Mouse (Mus musculus) urinary bladder, adult 2 months (tissue): Measurements from ENCODE around the gene Hspb7. TPM values are rescaled to one million over a fixed set of nuclear protein-coding genes. Genes with fewer than 3 reads are reported as not detected.

Experiments
- DNase-seq: peaks from one replicate; pipeline ENCODE4 v3.0.0; 2022; ENCODE audit warnings: low spot score
- polyA plus RNA-seq: library from polyadenylated mRNA; depleted of rRNA; stranded (reverse); fragments of >200 nt; gene quantifications from 2 replicates; pipeline ENCODE4 v1.2.3, GENCODE M21; 2012; rRNA removed

Hspb7 gene
- polyA plus RNA-seq = 30.6 and 48.4 TPM in 2 replicates

DNA sequence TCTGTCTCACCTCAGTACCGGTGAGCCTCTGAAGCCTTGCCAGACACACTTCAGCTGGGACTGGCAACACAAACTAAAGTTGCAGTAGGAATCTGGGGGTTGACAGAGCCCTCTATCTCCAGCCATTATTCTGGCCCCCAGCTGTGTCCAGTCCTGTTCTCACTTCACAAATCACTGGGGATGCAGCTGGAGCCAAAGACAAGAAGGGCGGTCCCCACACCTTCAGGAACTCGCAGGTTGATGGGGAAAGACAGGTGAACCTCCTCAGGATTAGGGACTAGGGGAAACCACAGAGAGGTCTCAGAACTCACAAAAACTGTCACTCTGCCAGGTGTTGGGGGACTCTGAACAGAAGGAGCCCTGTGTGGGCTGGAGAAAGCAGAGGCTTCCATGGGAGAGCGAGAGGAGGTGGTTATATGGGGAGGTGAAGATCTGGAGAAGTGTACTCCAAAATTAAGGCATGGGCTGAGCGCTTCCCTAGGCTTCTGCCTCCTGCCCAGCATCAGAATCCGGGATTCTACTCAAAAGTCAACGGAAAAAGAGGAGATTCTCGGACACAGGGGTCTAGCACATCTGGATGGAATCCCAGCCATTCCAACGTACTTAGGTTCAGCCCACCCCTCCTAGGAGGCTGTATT is at the start of gene Hspb7:
TSS of gene Hspb7 (plus strand) at position 588 of the 638 bp plus-strand sequence.
- DNase-seq = no peak

DNA sequence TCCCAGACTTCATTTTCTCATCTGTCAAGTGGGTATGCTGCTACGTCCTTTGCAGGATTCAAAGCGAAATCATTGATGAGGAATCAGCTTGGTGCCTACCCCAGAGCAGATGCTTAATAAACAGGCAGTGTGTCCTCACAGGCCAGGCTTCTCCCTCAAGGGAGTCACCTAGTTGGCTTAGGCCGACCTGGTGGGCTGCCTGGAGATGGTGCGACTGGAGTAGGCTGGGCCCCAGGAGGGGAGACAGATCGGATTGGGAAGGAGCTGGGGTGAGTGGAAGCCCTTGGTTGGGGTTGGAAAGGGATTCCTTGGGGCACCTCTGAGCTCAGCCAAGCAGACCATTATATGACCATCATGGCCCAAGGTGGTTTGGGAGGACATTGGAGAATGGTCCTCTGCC is 48.2 kb upstream of the Hspb7 start:
- no peak for DNase-seq

DNA sequence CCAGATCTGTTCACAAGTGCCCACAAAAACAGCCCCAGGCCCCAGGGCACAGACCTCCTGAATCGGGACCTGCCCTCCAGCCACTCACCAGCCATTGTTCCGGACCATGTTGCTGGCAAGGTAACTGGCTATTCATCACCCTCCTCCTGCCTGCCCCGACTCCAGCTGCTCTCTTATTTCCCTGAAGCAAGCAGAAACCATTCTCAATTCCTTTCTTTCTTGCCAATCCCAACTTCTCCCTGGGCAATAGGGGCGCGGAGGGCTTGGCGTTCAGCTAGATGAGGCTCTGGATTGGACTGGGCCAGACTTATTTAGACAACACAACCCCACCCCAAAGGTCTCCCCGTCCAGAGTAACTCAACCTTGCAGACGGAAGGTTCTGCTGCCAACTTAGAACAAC is 40.9 kb upstream of the Hspb7 start:
- no peak for DNase-seq

DNA sequence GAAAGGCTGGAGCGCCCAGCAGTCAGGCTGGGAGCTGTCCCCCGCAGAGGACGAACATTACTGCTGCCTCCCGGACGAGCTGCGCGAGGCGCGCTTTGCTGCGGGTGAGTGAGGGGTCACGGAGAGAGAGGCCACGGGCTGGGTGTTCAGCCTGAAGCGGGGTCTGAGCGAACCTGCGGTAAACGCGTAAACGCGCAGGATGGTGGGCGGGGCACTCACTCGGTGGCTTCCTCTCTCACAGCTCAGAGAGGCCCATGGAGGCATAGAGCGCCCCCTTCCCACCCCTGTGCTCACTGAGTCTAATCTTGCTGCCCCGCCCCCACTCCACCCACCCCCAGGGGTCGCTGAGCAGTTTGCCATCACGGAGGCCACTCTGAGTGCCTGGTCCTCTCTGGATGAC is 38.2 kb upstream of the Hspb7 start:
- DNase-seq = no peak

DNA sequence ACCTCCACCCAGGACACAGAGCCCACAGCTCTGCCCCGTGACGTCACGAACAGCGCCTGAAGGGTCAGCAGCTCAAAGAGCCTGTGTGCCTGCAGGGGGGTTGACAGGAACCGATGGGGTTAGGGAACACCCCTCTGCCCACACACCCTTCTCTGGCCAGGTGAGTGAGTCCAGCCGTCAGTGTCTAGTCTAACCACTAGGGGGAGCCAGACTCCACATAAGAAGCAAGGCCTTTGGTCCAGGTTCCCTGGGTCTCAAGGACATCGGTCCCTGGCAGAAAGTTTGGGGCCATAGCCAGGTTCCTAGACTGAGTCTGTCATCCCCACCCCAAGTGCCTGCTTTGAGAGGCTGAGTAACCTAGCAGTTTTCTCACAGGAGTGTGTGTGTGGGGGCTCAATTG is 35.3 kb upstream of the Hspb7 start:
- no peak for DNase-seq

DNA sequence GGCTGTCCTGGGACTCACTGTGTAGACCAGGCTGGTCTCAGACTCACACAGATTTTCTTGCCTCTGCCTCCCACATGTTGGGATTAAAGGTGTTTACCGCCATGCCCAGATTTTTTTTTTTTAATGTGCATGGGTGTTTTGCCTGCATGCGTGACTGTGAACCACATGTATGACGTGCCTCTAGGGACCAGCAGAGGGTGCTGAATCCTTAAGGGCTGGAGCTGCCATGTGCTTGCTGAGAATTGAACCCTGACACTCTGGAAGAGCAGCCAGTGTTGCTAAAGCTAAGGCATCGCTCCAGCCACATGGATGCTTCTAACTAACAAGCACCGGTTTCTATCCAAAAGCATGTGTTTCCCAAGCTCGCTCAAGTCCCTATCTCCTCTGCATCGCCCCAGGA is 34.4 kb upstream of the Hspb7 start:
- no peak for DNase-seq

DNA sequence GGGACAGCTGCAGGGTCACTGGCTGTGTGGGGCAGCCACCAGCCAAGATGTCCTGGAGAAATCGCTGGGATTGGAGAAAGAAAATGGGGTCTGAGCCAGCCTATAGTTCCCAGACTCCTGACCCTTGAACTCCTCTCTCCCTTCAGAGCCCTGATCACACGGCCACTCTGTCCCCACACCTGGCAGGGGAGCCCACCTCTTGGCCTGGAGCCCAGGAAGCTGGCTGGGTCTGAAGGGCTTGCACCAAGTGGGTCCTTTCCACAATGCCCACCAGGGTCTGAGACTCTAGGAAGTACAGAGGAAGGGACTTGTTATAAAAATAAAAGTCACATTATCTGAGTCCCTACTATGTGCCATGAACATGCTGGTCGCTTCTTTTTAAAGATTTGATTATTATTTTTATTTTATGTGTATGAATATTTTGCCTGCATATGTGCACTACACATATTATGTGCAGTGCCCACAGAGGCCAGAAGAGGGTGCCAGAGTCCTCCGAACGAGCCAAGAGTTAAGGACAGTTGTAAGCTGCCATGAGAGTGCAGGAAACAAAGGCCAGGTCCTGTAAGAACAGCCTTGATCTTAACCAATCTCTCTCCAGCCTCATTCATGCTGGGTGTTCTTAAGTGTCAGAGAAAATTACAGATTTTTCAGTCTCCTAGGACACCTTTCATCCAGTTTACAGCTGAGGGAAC is 33.3 kb upstream of the Hspb7 start:
- no peak for DNase-seq

DNA sequence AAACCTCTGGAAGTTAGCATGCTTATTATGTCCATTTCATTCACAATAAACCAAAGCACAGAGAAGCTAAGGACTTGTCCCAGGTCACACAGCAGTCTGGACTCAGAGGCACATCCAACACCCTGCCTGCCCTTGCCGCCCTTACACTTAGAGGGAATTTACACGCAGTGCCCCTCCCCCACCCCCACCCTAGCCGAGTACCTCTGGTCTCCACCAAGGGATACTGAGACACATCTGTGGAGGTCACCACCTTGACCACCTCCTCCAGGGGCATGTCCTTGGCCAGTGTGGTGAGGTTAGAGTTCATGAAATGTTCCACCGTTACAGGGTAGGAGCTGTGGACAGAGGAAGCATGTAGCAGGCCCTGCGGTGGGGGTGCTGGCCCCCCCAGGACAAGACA is 32.6 kb upstream of the Hspb7 start:
- no peak for DNase-seq

DNA sequence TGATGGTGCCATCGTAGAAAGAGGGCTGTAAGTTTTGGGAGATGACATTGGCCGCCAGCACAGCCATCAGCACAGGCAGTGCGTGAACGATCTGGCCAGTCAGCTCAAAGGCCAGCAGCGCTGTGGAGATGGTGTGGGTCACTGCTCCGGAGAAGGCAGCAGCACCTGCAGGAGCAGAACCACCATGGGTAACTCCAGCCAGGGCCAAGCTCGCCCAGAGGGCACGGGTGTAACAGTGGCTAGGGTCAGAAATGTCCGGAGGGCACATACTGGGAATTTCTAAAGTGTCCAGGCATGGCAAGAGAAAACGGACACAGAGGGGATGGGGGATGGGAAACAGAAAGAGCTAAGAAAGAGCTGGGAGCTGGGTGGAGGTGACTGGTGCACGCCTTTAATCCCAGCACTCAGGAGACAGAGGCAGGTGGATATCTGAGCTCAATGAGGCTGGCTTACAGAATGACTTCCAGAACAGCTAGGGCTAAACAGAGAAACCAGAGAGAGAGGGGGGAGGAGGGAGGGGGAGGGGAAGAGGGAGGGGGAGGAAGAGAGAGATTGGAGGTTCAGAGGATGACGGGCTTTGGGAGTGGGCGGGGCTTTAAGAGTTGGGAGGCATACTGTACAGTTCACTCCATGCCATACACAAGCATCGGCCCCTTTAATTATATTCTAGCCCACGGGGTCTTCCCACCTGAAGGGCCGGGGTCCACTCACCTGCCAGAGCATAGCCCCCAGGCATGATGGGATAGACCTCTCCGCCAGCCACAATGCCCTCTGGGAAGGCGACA is 31.0 kb upstream of the Hspb7 start:
- DNase-seq = no peak

DNA sequence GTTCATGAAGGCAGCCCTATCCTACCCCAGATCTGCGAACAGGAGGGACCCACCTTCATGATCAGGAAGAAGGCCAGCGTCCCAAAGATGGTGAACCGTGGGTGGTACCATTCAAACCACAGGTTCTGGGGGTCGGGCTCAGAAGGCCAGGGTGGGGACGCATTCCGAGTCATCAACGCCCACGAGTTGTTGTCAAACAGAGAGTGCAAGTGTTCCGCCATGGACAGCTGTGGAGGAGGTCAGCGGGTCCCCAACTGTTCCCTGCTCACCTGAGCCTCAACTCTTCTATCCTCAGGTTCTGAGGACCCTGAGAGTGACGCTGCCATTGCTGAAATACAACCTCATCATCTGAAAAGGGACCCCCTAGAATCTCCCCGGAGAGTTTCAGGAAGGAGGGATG is 29.3 kb upstream of the Hspb7 start:
- DNase-seq = no peak

DNA sequence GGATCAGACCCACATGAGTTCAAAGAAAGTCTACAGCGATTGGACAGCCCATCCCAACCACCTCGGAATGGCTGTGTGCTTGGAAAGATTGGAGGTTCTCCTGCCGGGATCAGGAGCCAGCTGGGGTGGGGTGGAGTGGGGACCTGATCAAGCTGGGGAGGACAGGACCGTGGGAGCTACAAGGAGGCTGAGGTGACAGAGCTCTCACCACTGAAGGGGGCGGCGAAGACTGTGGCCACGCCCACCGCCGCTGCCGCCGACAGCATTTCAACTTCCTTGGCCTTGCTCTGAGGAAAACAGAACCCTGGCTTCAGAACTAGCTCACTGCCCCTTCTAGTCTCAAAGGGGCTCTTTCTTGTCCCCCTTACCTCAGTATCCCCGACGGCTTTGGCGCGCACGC is 25.8 kb upstream of the Hspb7 start:
- DNase-seq = no peak

DNA sequence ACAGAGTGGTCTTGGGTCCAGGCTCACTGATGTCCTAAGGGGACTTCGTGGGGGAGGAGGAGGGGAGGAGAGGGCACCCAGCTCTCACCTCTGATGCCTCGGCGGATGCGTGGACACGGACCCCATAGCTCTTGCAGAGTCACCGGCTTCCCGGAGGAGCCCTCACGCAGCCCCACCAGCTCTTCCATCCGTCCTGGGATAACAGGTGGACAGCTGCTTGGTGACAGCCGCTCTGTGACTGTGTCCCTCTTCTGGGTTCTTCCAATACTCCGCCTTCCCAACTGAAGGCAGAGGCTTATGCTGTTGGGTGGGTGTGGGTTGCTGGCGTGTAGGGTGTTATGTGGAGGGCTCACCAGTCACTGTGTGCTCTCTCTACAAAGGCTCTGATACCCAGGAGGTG is 22.7 kb upstream of the Hspb7 start:
- no peak for DNase-seq

DNA sequence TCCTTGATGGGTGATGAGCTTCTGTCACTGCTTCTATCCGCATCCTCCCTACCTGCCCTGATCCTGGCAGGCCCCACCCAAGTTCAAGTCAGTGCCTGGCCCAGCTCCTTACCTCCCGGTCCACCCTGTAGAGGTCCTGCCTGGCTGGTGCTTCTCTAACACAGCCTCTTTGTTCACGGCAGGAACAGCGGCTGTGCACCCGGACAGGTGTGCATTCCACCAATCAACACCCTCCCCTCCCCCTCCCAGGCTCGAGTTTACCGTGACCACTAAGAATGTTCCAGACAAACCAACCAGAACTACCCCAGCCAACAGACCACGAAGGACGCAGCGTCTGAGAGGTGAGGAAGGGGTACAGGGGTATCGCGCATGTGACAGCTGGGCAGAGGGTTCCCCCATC is 22.0 kb upstream of the Hspb7 start, which contains the start of gene Clcnka:
TSS of gene Clcnka (minus strand) at position 180 of the 400 bp plus-strand sequence.
- DNase-seq = no peak

DNA sequence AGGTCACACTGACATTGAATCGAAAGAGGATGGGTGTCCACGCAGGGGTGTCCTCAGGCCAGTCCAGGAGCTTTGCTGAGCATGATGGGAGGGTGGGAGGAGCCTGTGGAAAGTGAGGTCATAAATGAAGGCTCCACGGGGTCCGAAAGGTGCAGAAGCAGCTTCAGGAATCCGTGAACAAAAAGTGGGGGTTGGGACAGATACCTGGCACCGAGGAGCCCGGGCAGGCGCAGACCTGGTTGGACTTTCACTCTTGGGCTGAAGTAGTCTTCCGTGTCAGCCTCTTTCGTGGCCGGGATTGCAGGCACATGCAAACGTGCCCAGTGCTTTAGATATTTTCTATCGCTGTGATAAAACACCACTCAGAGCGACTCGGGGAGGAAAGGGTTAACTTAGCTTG is 20.4 kb upstream of the Hspb7 start:
- DNase-seq = no peak

DNA sequence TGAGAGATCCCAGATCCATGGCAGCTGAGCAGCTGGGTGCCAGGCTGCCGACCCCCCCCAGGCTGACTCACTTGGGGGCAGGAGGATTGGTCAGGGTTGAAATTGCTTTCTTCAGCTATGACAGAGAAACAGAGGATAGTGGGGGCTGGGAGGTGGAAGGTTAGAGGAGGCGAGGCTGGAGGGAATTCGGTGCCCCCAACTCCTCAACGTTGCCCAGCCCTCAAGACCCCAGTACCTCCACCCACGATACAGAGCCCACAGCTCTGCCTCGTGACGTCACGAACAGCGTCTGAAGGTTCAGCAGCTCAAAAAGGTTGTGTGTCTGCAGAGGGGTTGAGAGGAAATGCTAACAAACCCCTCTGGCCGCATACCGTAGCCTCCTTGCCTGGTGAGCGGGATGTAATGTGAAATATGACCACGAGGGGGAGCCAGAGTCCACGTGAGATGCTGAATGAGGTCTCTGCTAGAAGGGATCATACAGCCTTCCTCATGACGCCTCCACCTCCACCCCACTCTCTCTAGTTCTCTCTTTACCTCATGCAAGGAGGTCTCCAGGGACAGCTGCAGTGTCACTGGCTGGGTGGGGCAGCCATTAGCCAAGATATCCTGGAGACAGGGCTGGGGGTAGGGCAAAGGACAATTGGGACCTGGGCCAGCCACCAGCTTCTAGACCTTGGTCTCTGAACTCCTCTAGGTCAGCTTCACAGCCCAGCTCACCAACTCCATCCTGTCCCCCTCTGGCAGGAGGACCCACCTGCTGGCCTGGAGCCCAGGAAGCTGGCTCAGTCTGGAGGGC is 15.9 kb upstream of the Hspb7 start:
- DNase-seq = peak; percentile 80

DNA sequence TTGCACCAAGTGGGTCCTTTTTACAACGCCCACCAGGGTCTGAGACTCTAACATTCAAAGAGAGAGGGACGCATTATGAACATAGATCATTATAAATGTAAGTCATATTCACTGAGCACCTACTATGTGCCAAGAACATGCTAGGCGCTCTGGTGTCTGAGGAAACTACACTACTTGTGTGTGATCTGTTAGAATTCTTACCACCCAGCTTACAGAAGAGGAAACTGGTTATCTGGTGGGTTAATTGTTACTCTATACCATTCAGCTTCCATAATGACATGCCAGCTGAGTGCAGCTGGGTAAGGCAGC is 15.3 kb upstream of the Hspb7 start:
- DNase-seq = no peak

DNA sequence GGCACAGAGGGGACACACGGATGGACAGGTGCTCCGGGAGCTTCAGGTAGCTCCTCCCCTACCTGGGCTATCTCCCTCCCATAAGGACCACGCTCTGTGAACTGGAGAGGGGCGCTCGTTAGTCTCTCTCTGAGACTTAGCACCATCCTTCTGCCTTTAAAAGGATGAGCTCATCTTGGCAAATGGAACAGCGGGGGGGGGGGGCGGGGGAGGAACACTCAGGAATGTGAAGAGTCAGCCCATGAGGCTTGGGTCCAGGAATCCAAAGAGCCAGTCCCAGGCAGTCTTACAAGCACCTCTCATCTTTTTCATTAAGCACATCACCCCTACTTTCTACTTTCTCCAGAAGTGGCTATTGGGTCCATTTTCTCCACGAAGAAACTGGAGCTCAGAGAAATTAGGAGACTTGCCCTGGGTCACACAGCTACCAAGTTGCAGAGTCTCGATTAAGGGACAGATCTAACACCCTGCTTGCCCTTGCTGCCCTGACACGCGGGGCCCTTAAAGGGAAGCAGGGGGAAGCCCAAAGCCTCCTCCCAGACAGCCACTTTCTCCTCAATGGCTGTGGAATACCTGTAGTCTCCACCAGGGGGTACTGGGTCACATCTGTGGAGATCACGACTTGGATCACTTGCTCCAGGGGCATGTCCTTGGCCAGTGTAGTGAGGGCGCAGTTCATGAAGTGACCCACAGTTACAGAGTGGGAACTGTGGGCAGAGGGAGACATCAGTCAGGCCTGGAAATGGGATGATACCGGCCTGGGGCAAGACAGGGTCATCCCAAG is 13.9 kb upstream of the Hspb7 start:
- no peak for DNase-seq

DNA sequence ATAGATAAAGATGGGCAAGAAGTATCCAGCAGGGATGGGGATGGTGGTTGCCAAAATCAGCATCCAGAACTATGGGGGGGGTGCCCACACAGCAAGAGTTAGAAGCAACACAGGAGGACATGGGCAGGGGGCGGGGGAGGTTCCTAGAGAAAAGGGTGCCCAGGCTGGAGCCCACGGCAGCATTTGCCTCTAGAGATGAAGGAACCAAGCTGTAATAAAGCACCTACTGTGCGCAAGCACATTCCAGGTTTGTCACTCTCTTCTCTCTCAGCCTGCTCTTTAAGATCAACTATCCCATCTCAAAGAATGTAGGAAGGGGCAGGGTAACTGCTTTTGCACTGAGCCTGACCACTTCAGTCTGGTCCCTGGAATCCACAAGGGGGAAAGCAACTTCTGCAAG is 12.0 kb upstream of the Hspb7 start:
- no peak for DNase-seq

DNA sequence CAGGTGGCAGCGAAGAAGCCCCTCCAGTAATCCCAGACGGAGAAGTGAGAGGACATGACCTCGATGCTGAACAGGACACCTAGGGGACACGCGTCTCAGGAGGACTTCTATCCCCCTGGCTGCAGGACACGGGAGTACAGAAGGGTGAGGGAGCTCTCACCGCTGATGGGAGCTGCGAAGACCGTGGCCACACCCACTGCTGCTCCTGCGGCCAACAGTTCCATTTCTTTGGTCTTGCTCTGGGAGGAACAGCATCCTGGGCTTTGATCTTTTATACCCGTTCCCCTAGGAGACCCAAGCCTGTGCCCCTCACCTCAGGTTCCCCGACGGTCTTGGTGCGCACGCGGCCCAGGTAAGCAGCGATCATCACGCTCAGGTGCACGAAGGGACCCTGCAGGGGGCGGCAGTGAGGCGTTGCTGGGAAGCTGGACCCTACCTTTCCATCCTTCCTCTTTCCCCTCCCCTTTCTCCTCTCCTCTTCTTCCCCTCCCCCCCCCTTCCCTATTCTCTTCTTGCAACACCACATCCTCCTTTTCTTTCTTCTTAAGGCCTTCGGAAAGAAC is 9.1 kb upstream of the Hspb7 start:
- no peak for DNase-seq

DNA sequence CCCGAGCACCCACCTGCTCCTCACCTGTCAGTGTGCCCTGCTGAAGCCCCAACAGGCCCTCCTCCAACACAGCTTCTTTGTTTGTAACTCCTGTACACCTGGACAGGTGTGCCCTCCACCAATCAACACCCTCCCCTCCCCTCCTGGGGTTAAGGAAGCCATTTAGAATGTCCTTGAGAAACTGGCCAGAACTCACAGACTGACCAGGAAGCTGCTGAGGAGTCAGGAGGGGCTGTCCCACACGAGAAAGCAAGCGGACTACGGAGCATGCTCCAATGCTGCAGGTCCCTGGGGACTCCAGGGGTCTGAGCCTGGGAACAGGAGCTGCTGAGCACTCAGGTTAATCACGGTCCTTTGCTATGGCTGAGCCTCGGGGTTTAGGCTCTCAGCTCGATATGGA is 4.7 kb upstream of the Hspb7 start, which contains the start of gene Clcnkb:
TSS of gene Clcnkb (minus strand) at position 91 of the 400 bp plus-strand sequence.
- DNase-seq = no peak
